Mouse (Mus musculus) mesoderm, embryonic 11.5 days (tissue): Measurements from ENCODE around the gene Ifitm3.
"Not testable (repeated sequence)": the region's sequence is repeated elsewhere in the genome, so short reads cannot be mapped to it uniquely, and the experiment has no call there.

ENCODE experiments used
- DNase-seq: peaks from one replicate; pipeline ENCODE4 v3.0.0-alpha.2; 2012; ENCODE audit warnings: low read depth, low spot score

Ifitm3 gene

DNA sequence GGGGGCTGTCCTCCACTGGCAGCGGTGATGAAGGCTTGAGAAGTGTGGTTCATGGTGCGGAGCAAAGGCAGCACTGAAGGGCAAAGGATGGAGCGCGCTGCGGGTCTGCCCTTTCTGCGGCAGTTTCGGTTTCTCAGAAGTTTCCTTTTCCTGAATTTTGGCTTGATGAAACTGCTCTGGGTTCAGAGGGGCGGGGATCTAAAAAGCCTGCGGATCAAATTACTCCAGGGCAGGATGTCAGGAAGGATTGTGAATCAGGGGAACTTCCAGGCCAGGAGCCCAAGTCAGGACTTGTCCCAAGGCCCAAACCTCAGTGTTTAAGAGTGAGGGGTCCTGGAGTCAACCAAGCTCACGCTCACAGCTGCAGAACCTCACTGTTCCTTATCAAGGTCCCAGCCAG is at the start of gene Ifitm3:
Gene Ifitm3 (minus strand): TSS at position 178 of the 400 bp plus-strand sequence.
- DNase-seq: peak; percentile 44

GRCm38 (mm10) chr7:141059929-141060328 is 49.4 kb upstream of the Ifitm3 start:
- DNase-seq: no peak

GRCm38 (mm10) chr7:141058601-141059341 is 48.2 kb upstream of the Ifitm3 start:
- no peak for DNase-seq

- no peak for DNase-seq
Measured at GRCm38 (mm10) chr7:141057541-141057940, 47.0 kb upstream of the Ifitm3 start.

GRCm38 (mm10) chr7:141056976-141057375 is 46.4 kb upstream of the Ifitm3 start:
- no peak for DNase-seq

- no peak for DNase-seq
Measured at GRCm38 (mm10) chr7:141055785-141056184, 45.2 kb upstream of the Ifitm3 start.

DNA sequence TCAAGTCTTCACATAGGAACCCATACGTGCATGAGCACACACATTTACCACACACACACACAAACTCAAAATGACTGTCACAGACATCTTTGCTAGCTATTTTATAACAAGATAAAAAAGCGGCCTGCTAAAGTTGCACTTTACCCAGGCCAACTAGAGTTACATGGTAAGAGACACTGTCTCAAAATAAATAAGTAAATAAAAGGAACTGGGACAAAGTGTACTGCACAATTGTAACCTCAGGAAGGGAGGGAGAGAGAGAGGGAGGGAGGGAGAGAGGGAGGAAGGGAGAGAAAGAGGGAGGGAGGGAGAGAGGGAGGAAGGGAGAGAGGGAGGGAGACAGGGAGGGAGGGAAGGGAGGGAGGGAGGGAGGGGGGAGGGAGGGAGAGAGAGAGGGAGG is 41.9 kb upstream of the Ifitm3 start:
- DNase-seq: no peak

- DNase-seq: no peak
Measured at GRCm38 (mm10) chr7:141052016-141052415, 41.4 kb upstream of the Ifitm3 start.

DNA sequence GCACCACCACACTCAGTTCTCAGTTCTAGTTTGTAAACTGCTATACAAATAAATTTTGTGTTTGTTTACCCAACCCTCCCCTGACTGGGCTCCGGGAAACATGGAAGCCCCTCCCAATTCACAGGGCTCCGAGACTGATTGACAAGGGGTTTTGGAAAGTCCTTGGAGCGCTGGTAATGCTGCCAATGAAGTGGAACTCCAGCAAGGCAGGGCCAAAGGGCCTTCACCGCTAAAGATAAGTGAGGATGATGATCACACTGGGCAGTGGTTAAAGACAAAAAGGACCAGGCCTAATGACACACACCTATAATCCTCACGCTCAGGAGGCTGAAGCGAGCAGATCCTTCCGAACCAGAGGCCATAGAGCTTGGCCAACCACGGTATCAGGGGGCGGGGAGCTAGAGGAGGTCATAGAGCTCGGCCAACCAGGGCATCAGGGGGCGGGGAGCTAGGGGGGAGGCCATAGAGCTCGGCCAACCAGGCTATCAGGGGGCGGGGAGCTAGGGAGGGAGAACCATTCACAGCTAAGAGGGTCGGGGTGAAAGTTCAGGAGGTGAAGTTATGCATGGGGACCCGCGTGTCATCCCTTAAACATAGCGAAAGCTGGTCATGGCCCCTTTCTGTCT is 40.6 kb upstream of the Ifitm3 start:
- no peak for DNase-seq

- DNase-seq: no peak
Measured at GRCm38 (mm10) chr7:141049326-141049725, 38.8 kb upstream of the Ifitm3 start.

DNA sequence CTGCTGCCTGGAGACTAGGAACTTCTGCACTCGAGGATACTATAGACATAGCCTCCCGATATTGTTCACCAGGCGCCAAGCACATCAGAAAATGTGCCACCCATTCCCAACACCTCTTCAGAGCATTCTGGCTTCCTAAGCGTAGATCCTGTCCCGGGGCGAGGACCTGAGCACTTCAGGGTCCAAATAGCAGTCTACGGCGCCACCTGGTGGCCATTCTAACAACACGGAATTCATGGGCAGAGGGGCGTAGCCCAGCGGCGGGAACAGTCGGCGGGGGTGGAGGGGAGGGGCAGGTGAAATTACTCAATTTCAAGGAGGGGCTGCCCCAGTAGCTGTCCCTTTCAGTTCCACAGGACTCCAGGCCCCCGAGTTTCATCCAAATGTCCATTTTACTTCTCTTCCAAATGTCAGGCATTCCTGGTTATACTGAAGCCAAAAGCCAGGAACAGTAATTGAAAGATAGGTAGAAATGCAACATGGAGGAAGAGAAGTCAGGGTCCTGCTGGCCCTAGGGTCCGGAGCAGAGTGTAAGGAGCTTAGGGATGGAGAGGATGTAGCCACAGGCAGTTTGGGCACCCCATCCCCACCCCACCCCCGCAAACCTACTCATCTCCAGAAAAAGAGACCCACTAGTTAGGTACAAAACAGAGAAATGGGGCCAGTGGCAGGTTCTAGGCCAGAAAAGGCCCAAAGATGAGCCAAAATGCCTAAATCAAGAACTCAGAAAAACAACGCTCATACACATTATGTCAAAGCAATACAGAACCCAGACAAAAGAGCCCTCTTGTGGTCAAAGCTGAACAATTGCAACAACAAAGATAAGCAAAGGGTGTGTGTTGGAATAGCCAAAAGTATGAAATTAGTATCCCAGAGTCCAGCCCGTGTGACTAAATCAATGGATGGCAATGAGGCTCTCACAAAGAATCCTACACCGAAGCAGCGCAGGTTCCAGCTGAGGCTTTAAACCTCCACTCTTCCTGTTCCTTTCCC is 38.0 kb upstream of the Ifitm3 start:
- DNase-seq: peak; percentile 96

- DNase-seq: peak; percentile 48
Measured at GRCm38 (mm10) chr7:141047581-141048225, 37.1 kb upstream of the Ifitm3 start.

GRCm38 (mm10) chr7:141046931-141047580 is 36.5 kb upstream of the Ifitm3 start:
- no peak for DNase-seq

DNA sequence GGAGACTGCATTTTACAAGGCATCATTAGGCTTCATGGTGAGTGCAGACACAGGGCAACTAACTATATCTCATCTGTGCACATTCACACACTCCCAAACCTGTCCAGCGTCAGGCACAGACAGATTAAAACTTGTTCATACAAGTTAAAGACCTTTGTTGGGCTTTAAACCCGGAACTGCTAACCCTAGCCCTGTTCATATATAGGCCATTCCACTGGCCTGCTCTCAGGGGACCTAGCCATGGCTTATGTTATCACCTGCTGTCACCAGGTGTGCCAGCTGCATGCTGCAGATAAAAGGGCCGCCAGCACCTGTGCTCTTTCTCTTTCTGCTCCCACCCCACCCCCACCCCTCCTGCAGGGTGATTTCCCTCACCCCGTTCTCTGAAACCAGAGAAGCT is 32.0 kb upstream of the Ifitm3 start:
- no peak for DNase-seq

DNA sequence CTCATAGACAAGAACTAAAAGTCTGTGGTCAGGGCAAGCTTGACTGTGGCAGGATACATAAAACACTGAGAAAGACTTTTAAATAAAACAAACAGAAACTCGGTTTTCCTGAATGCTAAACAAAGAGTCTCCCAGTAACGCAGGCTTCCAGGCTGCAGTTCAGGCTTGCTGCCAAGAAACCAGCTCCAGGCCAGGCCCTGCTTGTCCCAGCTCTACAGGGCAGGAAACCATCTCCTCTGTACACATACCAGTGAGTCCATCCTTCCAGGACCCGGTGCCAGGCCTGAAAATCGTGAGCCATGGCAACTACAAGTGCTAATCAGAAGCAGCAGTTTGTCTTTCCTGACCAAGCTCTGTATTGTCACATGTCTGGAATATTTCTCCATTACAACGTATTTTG is 31.1 kb upstream of the Ifitm3 start:
- peak; percentile 19 for DNase-seq

DNA sequence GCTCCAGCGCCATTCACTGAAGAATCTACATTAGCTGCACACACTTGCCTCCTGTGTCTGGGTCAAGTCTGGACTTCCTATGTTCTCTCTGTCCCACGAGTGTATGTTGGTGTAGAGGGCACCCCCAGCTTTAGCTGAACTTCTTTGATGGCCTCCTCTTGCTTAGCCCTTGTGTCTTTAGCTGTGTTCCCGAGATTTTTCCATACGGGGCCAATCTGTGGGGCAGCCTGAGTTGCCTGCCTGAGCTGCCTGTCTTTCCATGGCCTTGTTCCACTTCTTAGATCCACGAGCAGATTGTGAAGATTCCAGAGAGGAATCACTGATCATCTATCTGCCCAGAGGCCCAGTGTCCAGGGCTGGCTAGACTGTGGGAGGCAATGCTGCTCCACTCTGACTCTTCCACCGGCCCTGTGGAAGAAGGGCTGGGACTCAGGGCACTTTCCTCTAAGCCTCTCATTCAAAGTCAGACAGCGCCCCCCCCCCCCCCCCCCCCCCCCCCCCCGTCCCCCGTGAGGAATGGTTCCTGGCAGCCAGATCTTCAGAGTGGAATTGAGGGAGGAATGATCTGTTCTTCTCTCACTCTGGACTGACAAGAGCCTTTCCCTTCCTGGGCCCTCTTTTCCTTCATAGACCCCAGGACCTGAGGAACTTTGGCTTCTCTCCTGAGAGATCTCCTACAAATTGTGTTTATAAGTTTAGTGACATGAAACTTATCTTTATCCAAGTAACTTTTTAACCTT is 30.5 kb upstream of the Ifitm3 start:
- no peak for DNase-seq

DNA sequence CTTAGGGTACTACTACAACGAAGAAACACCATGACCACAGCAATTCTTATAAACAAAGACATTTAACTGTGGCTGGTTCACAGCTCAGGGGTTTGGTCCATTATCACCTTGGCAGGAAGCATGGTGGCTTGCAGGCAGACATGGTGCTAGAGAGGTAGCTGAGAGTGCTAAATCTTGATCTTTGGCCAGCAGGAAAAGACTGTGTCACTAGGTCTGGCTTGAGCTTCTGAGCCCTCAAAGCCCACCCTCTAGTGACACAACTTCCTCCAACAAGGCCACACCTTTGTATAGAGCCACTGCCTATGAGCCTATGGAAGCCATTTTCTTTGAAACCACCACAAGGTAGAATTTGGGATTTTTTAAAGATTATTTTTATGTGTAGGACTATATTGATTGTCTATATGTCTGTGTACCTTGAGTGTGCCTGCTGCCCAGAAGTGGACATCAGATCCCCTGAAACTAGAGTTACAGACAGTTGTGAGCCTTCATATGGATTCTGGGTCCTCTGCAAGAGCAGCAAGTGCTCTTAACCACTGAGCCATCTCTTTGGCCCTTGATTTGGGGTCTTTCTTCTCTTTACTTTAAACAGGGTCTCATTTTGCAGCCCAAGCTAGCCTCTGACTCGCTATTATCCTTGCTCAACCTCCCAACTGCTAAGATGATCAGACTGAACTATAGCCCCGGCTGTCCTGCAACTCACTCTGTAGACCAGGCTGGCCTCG is 29.0 kb upstream of the Ifitm3 start:
- no peak for DNase-seq

GRCm38 (mm10) chr7:141038090-141039032 is 27.8 kb upstream of the Ifitm3 start:
- DNase-seq: no peak

DNA sequence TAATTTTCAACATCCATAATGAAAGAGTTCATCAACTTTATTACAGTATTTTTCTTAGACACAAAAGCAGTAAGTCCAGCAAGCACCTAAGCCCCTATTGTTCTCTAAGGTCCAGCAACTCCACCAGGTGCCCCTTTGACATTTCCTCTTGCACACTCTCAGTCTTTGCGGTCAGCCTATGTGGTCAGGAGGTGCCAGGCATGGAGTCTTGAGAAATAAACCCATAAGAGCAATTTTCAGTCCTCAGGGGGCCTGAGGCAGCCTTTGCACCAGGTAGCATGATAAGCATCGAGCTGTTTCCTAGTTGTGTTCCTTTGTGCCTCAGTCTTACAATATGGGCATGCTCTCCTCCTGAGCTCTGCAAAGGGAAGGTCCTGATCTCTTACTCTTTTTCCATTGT is 26.1 kb upstream of the Ifitm3 start:
- DNase-seq: not testable (repeated sequence)
